Mouse (Mus musculus) midbrain, embryonic 11.5 days (tissue): Measurements from ENCODE around the gene Kdm1a. TPM values are rescaled to one million over a fixed set of nuclear protein-coding genes. Genes with fewer than 3 reads are reported as not detected.

Experiments
- ATAC-seq: fragments of 200-750 bp; cut with Nextera tagmentation; 2 replicates; pipeline ENCODE4 v1.8.0; 2017; ENCODE audit warnings: moderate TSS enrichment, moderate library complexity; ENCODE audit not compliant: low FRiP score
- DNase-seq: peaks from one replicate; pipeline ENCODE4 v3.0.0; 2015; ENCODE audit warnings: low spot score; ENCODE audit errors: missing footprints
- H3K27ac ChIP-seq: fragments of 300-500 bp; sonication (generic); 2 replicates; pipeline ENCODE4 v1.5.1; 2014; ENCODE audit warnings: low read depth, low read length
- H3K27me3 ChIP-seq: fragments of 300-500 bp; sonication (generic); 2 replicates; pipeline ENCODE4 v1.6.1; 2014; ENCODE audit warnings: mild to moderate bottlenecking, low read length, moderate library complexity, mixed read lengths; ENCODE audit not compliant: control insufficient read depth, insufficient read depth
- H3K36me3 ChIP-seq: fragments of 300-500 bp; sonication (generic); 2 replicates; pipeline ENCODE4 v1.6.1; 2014; ENCODE audit warnings: mild to moderate bottlenecking, low read length, moderate library complexity, mixed read lengths; ENCODE audit not compliant: control insufficient read depth, insufficient read depth
- H3K4me1 ChIP-seq: fragments of 300-500 bp; sonication (generic); 2 replicates; pipeline ENCODE4 v1.6.1; 2014; ENCODE audit warnings: low read length; ENCODE audit not compliant: control insufficient read depth, insufficient read depth
- H3K4me2 ChIP-seq: fragments of 300-500 bp; sonication (generic); 2 replicates; pipeline ENCODE4 v1.6.1; 2014; ENCODE audit warnings: mild to moderate bottlenecking, moderate library complexity
- H3K4me3 ChIP-seq: fragments of 300-500 bp; sonication (generic); 2 replicates; pipeline ENCODE4 v1.5.1; 2014; ENCODE audit warnings: low read depth, low read length
- H3K9ac ChIP-seq: fragments of 300-500 bp; sonication (generic); 2 replicates; pipeline ENCODE4 v1.6.1; 2014; ENCODE audit warnings: low read length
- H3K9me3 ChIP-seq: fragments of 300-500 bp; sonication (generic); 2 replicates; pipeline ENCODE4 v1.6.1; 2016; ENCODE audit warnings: low read length; ENCODE audit not compliant: control insufficient read depth
- WGBS: fragments of 180-500 bp; shearing (Covaris S2); extraction: QIAGEN DNeasy Blood & Tissue Kit; methylation state at CpG from one replicate; pipeline ENCODE4 v1.1.7; 2014; 5-methylcytosine and 5-hydroxymethylcytosine counted together
- polyA plus RNA-seq: library from polyadenylated mRNA; unstranded; fragments of >200 nt; fragmentation: Nextera tagmentation; extraction: Ambion mirVana; gene quantifications from 2 replicates; pipeline ENCODE4 v1.2.1, GENCODE M21; 2014

Kdm1a gene
- polyA plus RNA-seq: 89.6 and 92.3 TPM in 2 replicates

DNA sequence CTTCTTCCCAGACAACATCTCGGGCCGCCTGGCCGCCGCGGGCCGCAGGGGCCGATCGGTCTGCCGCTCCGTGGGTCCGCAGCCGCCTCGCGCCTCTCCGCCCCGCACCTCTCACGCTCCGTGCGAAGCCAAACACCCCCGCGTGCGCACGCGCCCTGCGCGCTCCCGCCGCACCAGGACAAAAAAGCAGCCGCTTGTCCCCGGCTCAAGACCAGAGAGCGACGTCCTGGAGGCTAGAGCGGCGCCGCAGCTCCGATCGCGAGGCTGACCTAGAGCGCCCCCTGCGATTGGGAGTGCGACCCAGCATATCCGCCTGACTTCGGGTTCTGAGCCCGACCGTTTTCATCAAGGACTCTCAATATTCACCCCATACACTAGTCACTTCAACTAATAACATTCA lies at the start of gene Kdm1a:
Kdm1a (minus strand) TSS at position 156 of the 400 bp plus-strand sequence.
- ATAC-seq (peak; percentile 85), DNase-seq (peak; percentile 100)
- Histone ChIP-seq H3K4me3 (peak within 1 kb of the TSS; percentile 99), H3K27ac (peak within 1 kb of the TSS; percentile 79), H3K27me3 (no peaks in the 10 kb centered on the region), H3K9me3 (no peaks in the 10 kb centered on the region; the same call in 1 of the 2 replicates), H3K4me1 (peaks cover 9% of the 10 kb centered on the region), H3K4me2 (peak within 1 kb of the TSS; percentile 55), H3K36me3 (no peaks in the 10 kb centered on the region), H3K9ac (peak within 1 kb of the TSS; percentile 99)
- WGBS: under 1% methylated on average over 32 of the region's 45 CpGs

DNA sequence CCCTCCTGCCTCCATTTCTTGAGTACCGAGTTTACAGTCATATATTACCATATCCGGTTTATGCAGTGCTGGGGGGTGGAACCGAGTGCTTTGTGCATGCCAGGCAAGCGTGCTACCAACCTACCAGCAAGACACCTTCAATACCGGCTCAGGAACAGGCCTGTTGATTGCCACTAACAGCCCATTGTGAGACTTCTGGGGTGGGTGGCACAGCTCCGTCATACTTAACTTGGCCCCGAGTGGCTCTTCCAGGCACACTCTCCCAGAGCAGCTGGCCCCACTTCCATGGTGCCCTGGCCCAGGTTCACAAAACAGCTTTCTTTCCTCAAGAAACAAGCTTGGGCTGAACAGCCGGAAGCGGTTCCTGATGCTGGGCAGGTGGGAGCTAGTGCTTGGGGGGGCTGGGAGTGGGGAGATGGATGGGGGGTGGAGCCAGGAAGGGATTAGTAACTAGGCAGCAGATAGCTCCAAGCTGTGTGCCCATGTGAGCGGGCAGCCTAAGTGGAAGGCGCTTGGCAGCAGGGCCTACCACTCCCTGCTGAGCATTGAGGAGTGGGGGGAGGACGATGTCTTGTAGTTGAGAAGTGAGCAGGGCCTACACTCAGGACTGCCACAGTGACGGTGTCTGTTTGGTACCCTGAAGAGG lies 49.5 kb upstream of the Kdm1a start:
- peak; percentile 28; the same call in 1 of the 2 replicates for ATAC-seq
- DNase-seq: no peak
- no peaks in the 10 kb centered on the region for H3K9me3 ChIP-seq
- WGBS: 71% methylated on average over 13 of the region's 13 CpGs
- peak overlapping the region; percentile 41; the same call in 1 of the 2 replicates for H3K27ac ChIP-seq
- no peak overlapping the region for H3K4me2 ChIP-seq
- peaks cover 17% of the 10 kb centered on the region; the same call in 1 of the 2 replicates for H3K36me3 ChIP-seq
- no peaks in the 10 kb centered on the region for H3K27me3 ChIP-seq
- no peak overlapping the region for H3K4me3 ChIP-seq
- H3K4me1 ChIP-seq: peaks cover 15% of the 10 kb centered on the region
- H3K9ac ChIP-seq: no peak overlapping the region

GRCm38 (mm10) chr4:136651357-136651811 lies 48.9 kb upstream of the Kdm1a start:
- ATAC-seq (peak; percentile 16), DNase-seq (peak; percentile 91)
- no peak overlapping the region for H3K4me2 ChIP-seq
- WGBS: 69% methylated on average over 3 of the region's 3 CpGs
- peaks cover 15% of the 10 kb centered on the region for H3K4me1 ChIP-seq
- H3K9ac ChIP-seq: no peak overlapping the region
- peaks cover 12% of the 10 kb centered on the region; the same call in 1 of the 2 replicates for H3K36me3 ChIP-seq
- H3K27ac ChIP-seq: no peak overlapping the region
- H3K27me3 ChIP-seq: no peaks in the 10 kb centered on the region
- no peak overlapping the region for H3K4me3 ChIP-seq
- no peaks in the 10 kb centered on the region for H3K9me3 ChIP-seq

GRCm38 (mm10) chr4:136650261-136650660 lies 47.7 kb upstream of the Kdm1a start:
- peaks cover 2% of the 10 kb centered on the region; the same call in 1 of the 2 replicates for H3K36me3 ChIP-seq
- DNase-seq (no peak), ATAC-seq (no peak)
- H3K27ac ChIP-seq: no peak overlapping the region; the same call in 1 of the 2 replicates
- no peak overlapping the region for H3K4me2 ChIP-seq
- 81% methylated on average over 8 of the region's 8 CpGs for WGBS
- no peaks in the 10 kb centered on the region for H3K9me3 ChIP-seq
- no peak overlapping the region for H3K9ac ChIP-seq
- no peak overlapping the region for H3K4me3 ChIP-seq
- H3K4me1 ChIP-seq: peaks cover 15% of the 10 kb centered on the region
- no peaks in the 10 kb centered on the region for H3K27me3 ChIP-seq

DNA sequence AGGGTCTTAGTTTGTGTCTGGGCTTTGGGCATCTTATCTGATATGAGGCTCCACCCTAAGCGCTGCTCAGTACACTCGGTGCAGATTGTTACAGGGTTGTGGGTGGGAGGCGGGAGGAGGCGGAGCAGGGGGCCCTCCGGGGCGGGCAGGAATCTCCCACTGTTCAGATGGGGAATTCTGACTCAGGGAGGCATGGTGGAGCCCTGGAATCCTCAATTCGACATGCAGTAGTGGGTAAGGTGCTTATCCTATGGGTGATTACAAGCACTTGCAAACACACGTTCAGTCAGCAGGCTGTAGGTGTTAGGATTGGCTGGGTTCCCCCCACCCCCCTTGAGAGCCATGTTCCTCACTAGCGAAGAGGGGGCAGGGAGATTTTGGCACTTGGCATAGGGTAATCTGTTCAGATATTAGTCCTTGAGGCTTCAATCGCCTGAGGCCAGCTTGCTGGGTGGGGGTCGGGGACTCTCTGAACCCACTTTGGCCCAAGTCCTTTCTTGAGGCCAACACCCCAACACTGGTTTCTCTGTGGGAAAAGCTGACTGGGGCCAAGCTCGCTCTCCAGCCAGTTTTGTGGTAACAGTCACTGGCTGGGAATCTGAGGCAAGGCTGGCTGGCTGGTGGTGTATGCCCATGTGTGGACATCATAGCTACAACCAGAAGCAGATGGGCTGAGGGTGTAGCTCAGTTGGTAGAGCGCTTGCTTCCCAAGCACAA lies 47.1 kb upstream of the Kdm1a start:
- Histone ChIP-seq H3K36me3 (peaks cover 2% of the 10 kb centered on the region; the same call in 1 of the 2 replicates), H3K4me1 (peaks cover 15% of the 10 kb centered on the region), H3K9ac (no peak overlapping the region), H3K9me3 (no peaks in the 10 kb centered on the region), H3K27ac (no peak overlapping the region; the same call in 1 of the 2 replicates), H3K27me3 (no peaks in the 10 kb centered on the region), H3K4me2 (no peak overlapping the region), H3K4me3 (no peak overlapping the region)
- 40% methylated on average over 13 of the region's 13 CpGs for WGBS
- ATAC-seq (peak; percentile 33; the same call in 1 of the 2 replicates), DNase-seq (no peak)

GRCm38 (mm10) chr4:136648922-136649479 lies 46.5 kb upstream of the Kdm1a start:
- peak; percentile 45 for ATAC-seq
- Histone ChIP-seq H3K4me3 (no peak overlapping the region), H3K27ac (no peak overlapping the region), H3K9ac (no peak overlapping the region), H3K4me2 (no peak overlapping the region), H3K27me3 (no peaks in the 10 kb centered on the region), H3K4me1 (peaks cover 15% of the 10 kb centered on the region), H3K36me3 (peaks cover 2% of the 10 kb centered on the region; the same call in 1 of the 2 replicates), H3K9me3 (no peaks in the 10 kb centered on the region)
- peak; percentile 98 for DNase-seq
- 14% methylated on average over 11 of the region's 11 CpGs for WGBS

DNA sequence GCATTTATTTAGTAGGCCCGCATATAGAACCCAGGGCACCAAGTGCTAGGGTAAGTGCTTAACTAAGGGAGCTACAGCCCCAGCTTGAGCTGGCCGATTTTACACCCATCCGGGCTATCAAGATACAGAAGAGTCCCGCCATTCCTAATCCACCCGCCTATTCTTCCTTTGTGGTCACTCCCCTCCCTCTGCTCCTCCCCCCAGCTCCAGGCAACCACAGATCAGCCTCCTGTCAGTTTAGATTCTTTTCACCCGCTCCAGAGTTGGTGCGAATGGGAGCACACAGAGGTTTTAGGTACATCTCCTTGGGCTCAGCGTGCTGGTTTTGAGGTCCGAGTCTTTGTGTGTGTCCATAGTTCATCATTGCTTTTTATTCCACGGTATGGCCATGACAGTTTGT lies 36.4 kb upstream of the Kdm1a start:
- H3K4me2 ChIP-seq: peak overlapping the region; percentile 38
- 2% methylated on average over 10 of the region's 10 CpGs for WGBS
- peak; percentile 96 for DNase-seq
- peaks cover 16% of the 10 kb centered on the region for H3K4me1 ChIP-seq
- H3K9me3 ChIP-seq: no peaks in the 10 kb centered on the region
- peaks cover 19% of the 10 kb centered on the region for H3K27me3 ChIP-seq
- H3K36me3 ChIP-seq: no peaks in the 10 kb centered on the region
- H3K4me3 ChIP-seq: peak overlapping the region; percentile 8; the same call in 1 of the 2 replicates
- peak; percentile 82 for ATAC-seq
- H3K9ac ChIP-seq: peak overlapping the region; percentile 53
- peak overlapping the region; percentile 53; the same call in 1 of the 2 replicates for H3K27ac ChIP-seq

GRCm38 (mm10) chr4:136638230-136638750 lies 35.8 kb upstream of the Kdm1a start:
- Histone ChIP-seq H3K9me3 (no peaks in the 10 kb centered on the region), H3K4me2 (peak overlapping the region; percentile 38; the same call in 1 of the 2 replicates), H3K36me3 (no peaks in the 10 kb centered on the region), H3K4me1 (peaks cover 16% of the 10 kb centered on the region), H3K27ac (no peak overlapping the region; the same call in 1 of the 2 replicates), H3K4me3 (no peak overlapping the region), H3K27me3 (peaks cover 19% of the 10 kb centered on the region), H3K9ac (peak overlapping the region; percentile 59)
- WGBS: 27% methylated on average over 7 of the region's 7 CpGs
- peak; percentile 12; the same call in 1 of the 2 replicates for ATAC-seq
- DNase-seq: peak; percentile 91
